Mouse (Mus musculus) urinary bladder, postnatal 36 days (tissue): ENCODE measurements around the gene Cemip.
"Not testable (repeated sequence)": the region's sequence is repeated elsewhere in the genome, so short reads cannot be mapped to it uniquely, and the experiment has no call there.

ENCODE experiments used
- DNase-seq, 2 experiments: peaks; one replicate each; pipeline ENCODE4 v3.0.0; 2022; ENCODE audit warnings: low spot score in 2 of 2, mixed read lengths in 1 of 2

The Cemip gene

DNA sequence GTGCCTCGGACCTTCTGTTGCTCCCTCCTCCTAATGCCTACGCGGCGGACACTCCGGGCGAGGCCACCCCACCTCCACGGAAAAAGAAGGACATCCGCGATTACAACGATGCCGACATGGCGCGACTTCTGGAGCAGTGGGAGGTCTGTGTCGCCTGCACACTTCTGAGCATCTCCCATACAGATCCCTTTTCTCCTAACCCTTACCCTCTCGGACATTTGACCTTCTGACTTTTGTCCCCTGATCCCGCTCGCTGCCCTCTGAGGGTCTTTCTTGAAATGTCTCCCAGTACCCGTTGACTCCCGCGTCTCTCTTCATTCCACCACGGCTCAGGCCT is 194.0 kb downstream of the Cemip start:
- no peak for DNase-seq

DNA sequence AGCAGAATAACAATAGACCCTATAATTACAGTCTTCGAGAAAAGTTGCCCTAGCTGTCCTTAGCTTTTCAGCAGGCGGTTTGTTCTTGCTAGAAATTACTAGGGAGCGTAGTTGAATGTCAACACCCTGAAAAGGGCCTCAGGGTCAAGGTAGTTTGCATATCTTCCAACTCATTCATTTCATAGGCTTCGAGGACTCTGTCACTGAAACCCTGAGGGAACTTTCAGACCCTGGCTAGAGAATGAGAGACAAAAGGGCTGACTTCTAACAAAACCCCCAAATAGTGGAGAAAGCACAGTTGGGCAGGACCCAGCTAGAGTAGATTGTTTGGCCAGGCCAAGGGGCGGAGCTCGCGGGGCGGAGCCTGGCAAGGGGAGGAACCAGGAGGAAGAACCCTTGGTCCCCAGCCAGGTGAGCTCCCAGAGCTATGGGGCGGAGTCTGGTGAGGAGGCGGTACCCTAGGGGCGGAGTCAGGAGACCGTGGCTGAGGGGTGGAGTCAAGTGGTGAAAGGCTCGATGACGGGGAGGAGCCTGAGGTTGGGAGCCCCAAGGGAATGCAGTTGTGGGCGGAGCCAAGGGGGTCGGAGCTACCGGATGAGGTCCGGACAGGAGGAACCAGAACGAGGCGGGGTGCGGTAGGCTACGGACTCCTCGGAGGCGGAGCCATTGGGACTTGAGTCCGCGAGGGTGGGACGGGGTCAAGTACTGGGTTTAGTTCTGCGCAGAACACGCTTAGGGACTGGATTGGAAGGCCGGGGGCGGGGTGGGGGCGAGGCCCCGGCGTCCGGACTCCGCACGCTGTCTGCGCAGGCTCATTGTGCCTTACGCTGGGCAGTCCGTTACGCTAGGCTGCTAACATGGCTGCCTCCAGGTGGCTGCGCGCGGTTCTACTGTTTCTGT is 194.6 kb downstream of the Cemip start:
- DNase-seq, result peak; percentile 100

DNA sequence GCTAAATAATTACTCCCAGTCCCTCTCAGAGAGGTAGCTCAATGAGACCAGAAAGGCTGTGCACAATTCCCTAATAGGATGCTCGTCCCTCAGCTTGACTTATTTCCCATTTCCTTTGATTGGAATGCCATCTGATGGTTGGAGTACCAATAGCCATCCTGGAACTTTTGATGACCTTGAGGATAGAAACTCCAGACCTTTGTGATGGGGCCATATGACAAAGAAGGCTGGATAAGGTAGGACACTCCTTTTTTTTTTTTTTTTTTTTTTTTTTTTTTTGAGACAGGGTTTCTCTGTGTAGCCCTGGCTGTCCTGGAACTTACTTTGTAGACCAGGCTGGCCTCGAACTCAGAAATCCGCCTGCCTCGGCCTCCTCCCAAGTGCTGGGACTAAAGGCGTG is 196.4 kb downstream of the Cemip start:
- not testable (repeated sequence) for DNase-seq

DNA sequence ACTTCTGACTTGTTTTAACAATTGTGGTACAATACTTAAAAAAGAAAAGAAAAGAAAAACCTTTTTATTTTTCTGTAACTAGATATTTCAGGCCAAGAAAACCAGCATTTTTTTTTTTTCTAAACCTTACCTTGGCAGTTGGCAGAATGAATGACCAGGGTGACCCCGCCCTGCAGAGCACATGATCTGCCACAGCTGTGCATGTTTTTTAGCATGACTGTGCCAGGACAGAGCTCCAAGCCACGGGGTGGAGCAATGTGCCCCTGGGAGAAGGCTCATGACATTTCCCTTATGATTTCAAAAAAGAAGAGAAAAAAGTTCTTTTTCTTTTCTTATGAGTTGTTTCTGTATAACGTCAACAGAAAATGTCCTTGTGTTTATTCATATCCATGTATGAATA is 196.9 kb downstream of the Cemip start:
- peak in 1 of 2 experiments; percentile 64 for DNase-seq

DNA sequence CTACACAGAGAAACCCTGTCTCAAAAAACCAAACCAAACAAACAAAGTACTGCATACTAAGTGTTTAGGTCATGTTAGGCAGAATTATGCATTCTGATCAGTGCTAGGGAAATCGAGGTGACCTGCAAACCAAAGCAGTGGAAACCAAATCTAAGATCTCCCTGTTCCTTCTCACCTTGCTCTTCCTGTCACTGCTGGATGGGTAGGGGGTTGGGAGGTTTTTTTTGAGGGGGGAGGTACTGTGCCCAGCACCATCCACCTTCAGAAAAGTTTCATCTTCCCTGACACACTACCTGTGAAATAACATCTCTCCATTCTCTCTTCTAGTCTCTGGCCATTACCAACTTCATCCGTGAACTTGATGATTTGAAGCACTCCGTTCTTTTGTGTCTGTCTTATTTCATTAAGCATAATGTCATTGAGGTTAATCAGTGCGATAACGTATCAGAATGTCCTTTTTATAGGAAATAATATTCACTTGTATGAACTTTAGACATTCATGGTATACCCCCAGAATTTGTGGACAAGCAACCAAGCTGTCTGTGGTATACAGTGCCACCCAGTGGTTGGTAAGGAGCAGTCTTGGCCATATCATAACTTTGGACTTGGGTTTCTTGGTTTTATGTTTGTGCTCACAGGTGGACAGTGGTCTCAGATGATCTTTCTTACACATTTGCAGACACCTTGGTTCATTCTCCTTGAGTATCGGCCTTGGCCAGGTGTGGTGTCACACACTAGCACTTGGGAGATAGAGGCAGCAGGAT is 199.8 kb downstream of the Cemip start:
- DNase-seq, result no peak

DNA sequence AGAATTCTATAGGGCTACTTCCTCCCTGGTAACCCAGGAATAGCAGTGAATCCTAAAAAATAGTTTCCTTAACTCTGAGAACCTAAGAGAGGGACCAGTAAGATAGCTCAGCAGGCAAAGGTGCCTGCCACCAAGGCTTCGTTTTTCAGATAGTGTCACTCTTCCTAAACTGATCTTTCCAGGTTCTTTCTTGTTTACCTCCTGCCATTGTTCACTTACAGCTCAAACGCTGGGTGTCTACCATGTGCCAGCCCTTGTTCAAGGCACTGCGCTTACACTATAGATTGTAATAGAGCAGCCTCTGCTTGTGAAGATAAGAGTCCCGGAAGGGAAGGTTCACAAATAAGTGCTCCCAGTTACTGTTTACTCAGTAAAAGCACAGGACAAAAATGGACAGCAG is 200.5 kb downstream of the Cemip start:
- DNase-seq, result no peak

DNA sequence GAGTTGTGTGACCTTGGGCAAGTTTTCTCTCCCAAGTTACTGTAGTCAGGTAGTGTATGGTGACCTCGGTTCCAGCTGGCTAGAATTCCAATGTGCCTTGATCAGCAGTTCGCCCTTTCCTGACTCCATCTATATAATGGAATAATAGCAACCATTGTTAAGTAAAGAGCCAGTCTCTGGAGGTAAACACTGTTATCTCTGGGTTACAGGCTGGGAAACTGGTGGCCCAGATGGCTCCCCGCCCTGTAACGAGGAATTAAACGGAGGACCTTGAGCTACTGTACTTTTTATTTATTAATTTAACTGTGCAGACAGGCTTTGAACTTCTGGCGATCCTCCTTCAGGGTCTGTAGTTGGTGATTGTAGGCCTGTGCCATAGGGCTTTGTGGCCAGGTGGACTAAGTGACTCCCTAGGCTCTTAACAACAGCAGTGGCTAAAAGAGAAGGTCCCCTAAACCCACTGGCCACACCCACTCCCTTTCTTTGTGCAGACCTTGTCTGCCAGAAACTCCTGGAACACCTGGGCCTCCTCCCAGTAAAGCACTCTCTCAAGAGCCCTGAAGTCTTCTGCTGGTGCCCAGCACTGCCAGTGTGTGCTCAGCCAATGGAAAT is 201.3 kb downstream of the Cemip start:
- no peak for DNase-seq

DNA sequence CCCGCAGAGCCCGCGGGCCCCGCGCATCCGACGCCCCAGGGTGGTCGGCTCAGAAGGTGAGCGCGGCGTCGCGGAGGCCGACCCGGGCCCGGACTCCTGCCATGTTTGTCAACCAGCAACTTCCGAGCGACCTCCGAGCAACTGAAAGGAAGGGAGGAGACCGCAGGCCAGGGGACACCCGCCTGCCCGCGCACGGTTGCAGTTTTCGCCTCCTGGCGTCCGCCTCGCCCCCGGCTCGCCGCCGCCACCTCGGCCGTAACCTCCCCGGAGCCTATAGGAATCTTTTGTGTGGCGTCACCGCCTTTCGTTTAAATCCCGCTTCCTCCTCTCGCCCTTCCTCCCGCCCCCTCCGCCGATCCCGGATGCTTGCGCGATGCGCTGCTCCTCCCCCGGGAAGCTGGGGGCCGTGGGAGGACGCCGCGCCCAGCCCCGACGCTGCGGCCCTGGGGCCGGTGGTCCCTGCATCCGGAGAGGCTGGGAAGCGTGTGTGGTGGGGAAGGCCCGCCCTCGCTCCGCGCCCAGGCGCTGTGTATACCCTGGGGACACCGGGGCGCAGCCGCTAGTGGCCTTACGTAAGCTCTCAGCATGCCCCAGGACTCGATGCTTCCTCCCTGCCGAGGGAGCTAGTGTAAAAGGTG is 202.2 kb downstream of the Cemip start, which contains the start of the genes Tlnrd1 and Mesd:
Gene Tlnrd1, minus strand, starts transcription at position 285 of the 638 bp plus-strand sequence.
Gene Mesd, plus strand, starts transcription at position 446 of the 638 bp plus-strand sequence.
- peak; percentile 84 to 88 for DNase-seq

DNA sequence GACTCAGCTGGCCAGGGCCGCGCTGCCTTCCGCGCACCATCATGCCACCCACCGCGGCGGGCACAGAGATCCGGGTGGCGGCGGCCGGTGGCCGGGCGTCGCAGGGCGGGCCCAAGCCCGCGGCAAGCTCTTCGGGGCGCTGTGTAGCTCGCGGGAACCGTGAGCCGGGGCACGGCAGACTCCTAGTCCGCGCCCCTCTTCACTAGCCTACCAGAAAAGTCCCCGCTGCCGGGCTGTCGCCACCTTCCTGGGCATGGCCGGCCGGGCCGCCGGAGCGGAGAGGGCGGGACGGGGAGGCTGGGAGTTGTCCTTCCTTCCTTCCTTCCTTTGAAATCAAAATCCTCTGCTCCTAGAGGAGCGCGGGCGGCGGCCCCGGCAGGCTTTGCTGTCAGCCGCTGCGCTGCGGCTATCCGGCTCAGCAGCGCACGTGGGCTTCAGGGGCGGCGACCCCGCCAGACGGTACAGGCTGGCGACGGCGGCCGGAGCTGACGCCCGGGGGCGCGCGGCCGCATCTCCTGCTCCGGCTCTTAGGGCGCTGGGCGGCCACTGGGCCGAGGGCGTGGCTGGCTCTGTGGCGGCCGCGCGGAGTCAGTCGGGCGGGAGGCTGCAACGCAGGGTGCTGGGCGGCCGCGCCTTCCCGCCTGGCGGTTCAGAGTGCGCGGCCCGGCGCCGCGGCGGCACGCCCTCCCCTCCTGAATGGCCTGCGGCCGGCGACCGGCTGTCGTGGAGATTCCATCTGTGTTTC is 202.9 kb downstream of the Cemip start:
- peak; percentile 65 to 80 for DNase-seq
